Mouse (Mus musculus): ENCODE measurements at regions not wholly inside any gene's neighbourhood (a gene's known extent, or its start where the extent isn't known, plus 50 kb on each side); places are given as distances from the start of the nearest gene placed in this dataset.

DNA sequence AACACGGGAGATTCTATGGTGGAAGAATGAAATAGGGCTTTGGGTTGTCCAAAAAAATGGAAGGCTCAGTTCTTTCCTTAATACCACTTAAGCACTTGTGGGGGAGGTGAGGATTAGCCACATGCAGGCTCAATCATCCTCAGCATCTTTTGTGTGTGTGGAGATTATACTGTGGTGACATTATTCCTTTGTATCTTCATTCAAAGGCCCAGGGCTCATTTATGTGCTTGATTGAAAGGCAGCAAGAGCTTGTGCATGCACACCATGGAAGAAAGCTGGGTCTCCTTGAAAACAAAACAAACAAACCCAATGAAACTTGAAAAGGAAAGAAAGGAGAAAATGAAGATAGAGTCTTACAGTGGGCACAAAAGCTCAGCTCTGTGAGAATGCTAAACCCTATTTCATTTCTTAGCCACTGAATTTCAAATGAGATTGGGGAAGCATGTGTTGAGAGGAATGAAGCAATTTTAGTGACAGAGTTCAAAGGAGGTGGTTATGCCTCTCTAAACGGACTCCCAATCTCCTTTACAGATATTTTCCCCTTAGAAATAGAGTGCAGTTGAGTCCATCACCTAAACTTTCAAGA, 1106.8 kb downstream of the Cdh8 start:
- H3K27ac ChIP-seq (replicated peaks; ENCODE audit: low read depth, low read length): no peak overlapping the region
- no peaks in the 10 kb centered on the region for H3K9me3 ChIP-seq (ENCODE audit: control insufficient read depth, low read length)
- peak; percentile 6 for DNase-seq (ENCODE audit: low spot score)
- H3K4me3 ChIP-seq (ENCODE audit: low read depth, low read length): no peak overlapping the region
- no peak for ATAC-seq (ENCODE audit: low read depth)
- no peak overlapping the region for H3K9ac ChIP-seq (ENCODE audit: low read depth, low read length)
- WGBS: 54% methylated on average over 2 of the region's 2 CpGs
- no peaks in the 10 kb centered on the region for H3K27me3 ChIP-seq (replicated peaks; ENCODE audit: control insufficient read depth, insufficient read depth, low read length)
- no peaks in the 10 kb centered on the region for H3K4me1 ChIP-seq (ENCODE audit: control insufficient read depth, insufficient read depth, low read length)
- H3K4me2 ChIP-seq (ENCODE audit: low read depth, low read length): no peak overlapping the region
- H3K36me3 ChIP-seq (ENCODE audit: control insufficient read depth, insufficient read depth, low read length): no peaks in the 10 kb centered on the region

DNA sequence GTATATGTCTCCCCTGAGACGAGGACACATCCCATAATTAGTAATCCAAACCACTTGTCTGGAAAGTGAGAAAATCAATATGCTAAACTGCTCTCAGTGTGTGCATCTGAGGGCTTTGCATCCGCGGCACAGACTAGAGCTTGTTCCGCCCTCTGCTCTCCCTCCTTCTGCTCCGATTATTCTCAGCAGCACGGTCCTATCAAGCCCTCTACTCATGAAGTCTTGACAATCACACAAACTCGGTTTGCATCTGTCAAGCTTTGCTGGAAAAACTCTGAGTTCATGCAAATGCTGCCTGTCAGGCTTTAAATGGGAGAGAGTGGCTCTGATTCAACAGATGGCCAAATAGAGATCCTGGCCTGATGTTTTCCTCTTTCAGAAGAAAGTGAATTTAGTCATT, 1121.3 kb downstream of the Cdh8 start:
- no peaks in the 10 kb centered on the region for H3K4me1 ChIP-seq (ENCODE audit: control insufficient read depth, insufficient read depth, low read length)
- H3K27me3 ChIP-seq (replicated peaks; ENCODE audit: control insufficient read depth, insufficient read depth, low read length): no peaks in the 10 kb centered on the region
- no peak overlapping the region for H3K9ac ChIP-seq (ENCODE audit: low read depth, low read length)
- H3K36me3 ChIP-seq (ENCODE audit: control insufficient read depth, insufficient read depth, low read length): no peaks in the 10 kb centered on the region
- H3K27ac ChIP-seq (replicated peaks; ENCODE audit: low read depth, low read length): no peak overlapping the region
- H3K4me2 ChIP-seq (ENCODE audit: low read depth, low read length): no peak overlapping the region
- H3K9me3 ChIP-seq (ENCODE audit: control insufficient read depth, low read length): no peaks in the 10 kb centered on the region
- WGBS: 62% methylated on average over 7 of the region's 7 CpGs
- DNase-seq (ENCODE audit: low spot score) (peak; percentile 7), ATAC-seq (ENCODE audit: low read depth) (no peak)
- no peak overlapping the region for H3K4me3 ChIP-seq (ENCODE audit: low read depth, low read length)

GRCm38 (mm10) chr8:98260281-98260680, 1156.0 kb downstream of the Cdh8 start:
- Histone ChIP-seq H3K4me1 (ENCODE audit: control insufficient read depth, insufficient read depth, low read length) (no peaks in the 10 kb centered on the region), H3K27me3 (replicated peaks; ENCODE audit: control insufficient read depth, insufficient read depth, low read length) (no peaks in the 10 kb centered on the region), H3K4me3 (ENCODE audit: low read depth, low read length) (no peak overlapping the region), H3K9ac (ENCODE audit: low read depth, low read length) (no peak overlapping the region), H3K27ac (replicated peaks; ENCODE audit: low read depth, low read length) (no peak overlapping the region), H3K9me3 (ENCODE audit: control insufficient read depth, low read length) (no peaks in the 10 kb centered on the region), H3K4me2 (ENCODE audit: low read depth, low read length) (no peak overlapping the region), H3K36me3 (ENCODE audit: control insufficient read depth, insufficient read depth, low read length) (no peaks in the 10 kb centered on the region)
- 86% methylated on average over 3 of the region's 3 CpGs for WGBS
- DNase-seq (ENCODE audit: low spot score) (no peak), ATAC-seq (ENCODE audit: low read depth) (no peak)

GRCm38 (mm10) chr8:98243328-98243926, 1172.8 kb downstream of the Cdh8 start:
- Histone ChIP-seq H3K27me3 (replicated peaks; ENCODE audit: control insufficient read depth, insufficient read depth, low read length) (no peaks in the 10 kb centered on the region), H3K4me2 (ENCODE audit: low read depth, low read length) (no peak overlapping the region), H3K4me1 (ENCODE audit: control insufficient read depth, insufficient read depth, low read length) (no peaks in the 10 kb centered on the region), H3K4me3 (ENCODE audit: low read depth, low read length) (no peak overlapping the region), H3K36me3 (ENCODE audit: control insufficient read depth, insufficient read depth, low read length) (no peaks in the 10 kb centered on the region), H3K9ac (ENCODE audit: low read depth, low read length) (no peak overlapping the region), H3K9me3 (ENCODE audit: control insufficient read depth, low read length) (0 out of 2 replicates have a peak, but pooled peaks cover 3% of the 10 kb centered on the region), H3K27ac (replicated peaks; ENCODE audit: low read depth, low read length) (no peak overlapping the region)
- ATAC-seq (ENCODE audit: low read depth): no peak
- DNase-seq (ENCODE audit: low spot score): no peak
- 43% methylated on average over 6 of the region's 6 CpGs for whole genome bisulfite sequencing

- Histone ChIP-seq H3K27me3 (replicated peaks; ENCODE audit: control insufficient read depth, insufficient read depth, low read length) (no peaks in the 10 kb centered on the region), H3K4me3 (ENCODE audit: low read depth, low read length) (no peak overlapping the region), H3K4me2 (ENCODE audit: low read depth, low read length) (no peak overlapping the region), H3K4me1 (ENCODE audit: control insufficient read depth, insufficient read depth, low read length) (no peaks in the 10 kb centered on the region), H3K27ac (replicated peaks; ENCODE audit: low read depth, low read length) (no peak overlapping the region), H3K36me3 (ENCODE audit: control insufficient read depth, insufficient read depth, low read length) (no peaks in the 10 kb centered on the region), H3K9ac (ENCODE audit: low read depth, low read length) (no peak overlapping the region), H3K9me3 (ENCODE audit: control insufficient read depth, low read length) (no peaks in the 10 kb centered on the region)
- ATAC-seq (ENCODE audit: low read depth) (no peak), DNase-seq (ENCODE audit: low spot score) (no peak)
These were observed 1202.3 kb downstream of the Cdh8 start for GRCm38 (mm10) chr8:98214019-98214418.

Measured in embryonic facial prominence, embryonic 14.5 days (tissue).